Mouse (Mus musculus) gastrocnemius, postnatal 10 days (tissue): ENCODE measurements around the gene Mrpl4. TPM values are rescaled to one million over a fixed set of nuclear protein-coding genes. Genes with fewer than 3 reads are reported as not detected.

Experiments used
- DNase-seq: peaks from one replicate; pipeline ENCODE4 v3.0.0; 2021; ENCODE audit warnings: mixed read lengths
- total RNA-seq, 2 experiments: library from RNA; stranded (reverse); gene quantifications; 2 replicates each; pipeline ENCODE4 v1.2.3; 2021

Gene Mrpl4
- total RNA-seq, 2 experiments from 2014 or later, result 48.4 to 49.1 TPM

GRCm38 (mm10) chr9:21017177-21017575, 14.6 kb downstream of the Mrpl4 start:
- no peak for DNase-seq

- DNase-seq, result no peak
These were observed 16.1 kb downstream of the Mrpl4 start for GRCm38 (mm10) chr9:21018600-21018999.

GRCm38 (mm10) chr9:21021363-21021762, 18.8 kb downstream of the Mrpl4 start:
- DNase-seq, result no peak

GRCm38 (mm10) chr9:21022288-21022687, 19.8 kb downstream of the Mrpl4 start:
- no peak for DNase-seq

- DNase-seq, result no peak
These were observed 20.2 kb downstream of the Mrpl4 start for GRCm38 (mm10) chr9:21022726-21023125.

- DNase-seq, result no peak
These were observed 22.8 kb downstream of the Mrpl4 start for GRCm38 (mm10) chr9:21025258-21025810.

GRCm38 (mm10) chr9:21026849-21027248, 24.3 kb downstream of the Mrpl4 start:
- DNase-seq, result no peak

- no peak for DNase-seq
These were observed 25.3 kb downstream of the Mrpl4 start for GRCm38 (mm10) chr9:21027774-21028290.

- no peak for DNase-seq
These were observed 26.1 kb downstream of the Mrpl4 start for GRCm38 (mm10) chr9:21028560-21029110.

GRCm38 (mm10) chr9:21029291-21030054, 26.9 kb downstream of the Mrpl4 start, which contains the start of gene Icam4:
Gene Icam4, plus strand, starts transcription at chr9:21029373.
- peak; percentile 85 for DNase-seq

- DNase-seq, result no peak
These were observed 27.6 kb downstream of the Mrpl4 start for GRCm38 (mm10) chr9:21030055-21030600.

GRCm38 (mm10) chr9:21030781-21031250, 28.3 kb downstream of the Mrpl4 start:
- peak; percentile 82 for DNase-seq

- peak; percentile 61 for DNase-seq
These were observed 28.8 kb downstream of the Mrpl4 start for GRCm38 (mm10) chr9:21031251-21031895.

GRCm38 (mm10) chr9:21031896-21032351, 29.4 kb downstream of the Mrpl4 start, which contains the start of gene Icam5:
Gene Icam5, plus strand, starts transcription at chr9:21032073.
- DNase-seq, result no peak

GRCm38 (mm10) chr9:21032491-21032890, 30.0 kb downstream of the Mrpl4 start:
- DNase-seq, result no peak

- DNase-seq, result peak; percentile 80
These were observed 30.6 kb downstream of the Mrpl4 start for GRCm38 (mm10) chr9:21033136-21033535.

GRCm38 (mm10) chr9:21034481-21035085, 32.0 kb downstream of the Mrpl4 start:
- DNase-seq, result no peak

- DNase-seq, result no peak
These were observed 33.0 kb downstream of the Mrpl4 start for GRCm38 (mm10) chr9:21035586-21035985.

GRCm38 (mm10) chr9:21036161-21036560, 33.6 kb downstream of the Mrpl4 start:
- no peak for DNase-seq

GRCm38 (mm10) chr9:21036666-21037065, 34.1 kb downstream of the Mrpl4 start:
- no peak for DNase-seq

GRCm38 (mm10) chr9:21037481-21037891, 34.9 kb downstream of the Mrpl4 start:
- peak; percentile 35 for DNase-seq

- no peak for DNase-seq
These were observed 37.2 kb downstream of the Mrpl4 start for GRCm38 (mm10) chr9:21039779-21040178.
